Mouse (Mus musculus): ENCODE measurements around the gene Lgals4. TPM values are rescaled to one million over a fixed set of nuclear protein-coding genes. Genes with fewer than 3 reads are reported as not detected.

Gene Lgals4
- total and polyA plus RNA-seq, 3 experiments, result 2.1 to 5.1 TPM; not detected in 1

GRCm38 (mm10) chr7:28836936-28837335 is 3.3 kb downstream of the Lgals4 start:
- H3K4me1 ChIP-seq (ENCODE audit: control insufficient read depth in 1 of 2, insufficient read depth in 2 of 2, low read length in 2 of 2), result peaks cover under 1 to 5% of the 10 kb centered on the region in 2 experiments; a peak in 2 of 4 replicates
- no peaks in the 10 kb centered on the region for H3K79me2 ChIP-seq (ENCODE audit: control insufficient read depth, insufficient read depth, low read length, poor library complexity)
- no peak overlapping the region for H3K4me3 ChIP-seq (ENCODE audit: control insufficient read depth in 1 of 2, insufficient read depth in 1 of 2, low read depth in 2 of 2, low read length in 2 of 2)

GRCm38 (mm10) chr7:28838331-28838730 is 4.7 kb downstream of the Lgals4 start:
- no peak overlapping the region for H3K9ac ChIP-seq (ENCODE audit: control insufficient read depth, low read depth, low read length, poor library complexity, severe bottlenecking)
- H3K79me2 ChIP-seq (ENCODE audit: control insufficient read depth, insufficient read depth, low read length, poor library complexity), result no peaks in the 10 kb centered on the region
- H3K4me3 ChIP-seq (ENCODE audit: control insufficient read depth in 1 of 2, insufficient read depth in 1 of 2, low read depth in 2 of 2, low read length in 2 of 2), result no peak overlapping the region
- DNase-seq (ENCODE audit: low read depth, low spot score), result no peak
- no peaks in the 10 kb centered on the region for H3K36me3 ChIP-seq (ENCODE audit: control insufficient read depth in 1 of 2, insufficient read depth in 2 of 2, low read length in 2 of 2)
- TF ChIP-seq MYC (IDR thresholded peaks at IDR 0.05; ENCODE audit: low read depth, low read length) (no peak), SMC3 (IDR thresholded peaks at IDR 0.05; ENCODE audit: low read depth, low read length) (no peak), CHD1 (IDR thresholded peaks at IDR 0.05; ENCODE audit: low read depth, low read length) (no peak), GATA1 (IDR thresholded peaks at IDR 0.05; ENCODE audit: low read depth, low read length) (no peak), MAX (IDR thresholded peaks at IDR 0.05; ENCODE audit: low read length) (no peak), POLR2AphosphoS2 (IDR thresholded peaks at IDR 0.05; ENCODE audit: low read length) (no peak), KAT2A (conservative IDR thresholded peaks at IDR 0.05; ENCODE audit: low read depth, low read length) (no peak), MAFK (IDR thresholded peaks at IDR 0.05; ENCODE audit: borderline replicate concordance, low read depth, low read length) (no peak), ETS1 (IDR thresholded peaks at IDR 0.05; ENCODE audit: low read depth, low read length) (no peak), POLR2AphosphoS5 (IDR thresholded peaks at IDR 0.05; ENCODE audit: borderline replicate concordance, low read depth, low read length) (no peak), MYB (IDR thresholded peaks at IDR 0.05; ENCODE audit: low read depth, low read length) (no peak), EP300 (IDR thresholded peaks at IDR 0.05; ENCODE audit: low read depth in 1 of 2, low read length in 2 of 2) (no peak), MAZ (IDR thresholded peaks at IDR 0.05; ENCODE audit: low read depth, low read length) (no peak), TCF12 (IDR thresholded peaks at IDR 0.05; ENCODE audit: low read depth, low read length) (no peak), USF1 (IDR thresholded peaks at IDR 0.05; ENCODE audit: low read depth, low read length) (no peak), RAD21 (IDR thresholded peaks at IDR 0.05; ENCODE audit: low read depth, low read length) (no peak), NRF1 (IDR thresholded peaks at IDR 0.05; ENCODE audit: insufficient read depth, low read depth, low read length, poor library complexity, severe bottlenecking) (no peak), CHD2 (IDR thresholded peaks at IDR 0.05; ENCODE audit: low read length) (no peak), ZKSCAN1 (IDR thresholded peaks at IDR 0.05; ENCODE audit: low read depth, low read length) (no peak)
- H3K27me3 ChIP-seq (ENCODE audit: control insufficient read depth in 1 of 2, insufficient read depth in 2 of 2, low read length in 2 of 2), result no peaks in the 10 kb centered on the region
- H3K9me3 ChIP-seq (replicated peaks; ENCODE audit: insufficient read depth, low read length), result no peaks in the 10 kb centered on the region
- H3K27ac ChIP-seq (ENCODE audit: control insufficient read depth, low read depth, low read length), result no peak overlapping the region
- no peaks in the 10 kb centered on the region for H3K4me1 ChIP-seq (ENCODE audit: control insufficient read depth in 1 of 2, insufficient read depth in 2 of 2, low read length in 2 of 2)

More at GRCm38 (mm10) chr7:28836936-28837335, 3.3 kb downstream of the Lgals4 start:
- no peak overlapping the region for H3K27ac ChIP-seq (ENCODE audit: control insufficient read depth, low read depth, low read length)
- no peaks in the 10 kb centered on the region for H3K9me3 ChIP-seq (replicated peaks; ENCODE audit: insufficient read depth, low read length)
- TF ChIP-seq E2F4 (IDR thresholded peaks at IDR 0.05; ENCODE audit: borderline replicate concordance, low read depth, low read length) (no peak), MYB (IDR thresholded peaks at IDR 0.05; ENCODE audit: low read depth, low read length) (no peak), MEF2A (IDR thresholded peaks at IDR 0.05; ENCODE audit: extremely low read depth, insufficient replicate concordance, low read depth, low read length, poor library complexity, severe bottlenecking) (no peak), ZNF384 (IDR thresholded peaks at IDR 0.05; ENCODE audit: low read depth, low read length) (no peak), KAT2A (conservative IDR thresholded peaks at IDR 0.05; ENCODE audit: low read depth, low read length) (no peak), RAD21 (IDR thresholded peaks at IDR 0.05; ENCODE audit: low read depth, low read length) (no peak), MXI1 (IDR thresholded peaks at IDR 0.05; ENCODE audit: low read depth, low read length) (no peak), SIN3A (IDR thresholded peaks at IDR 0.05; ENCODE audit: low read length) (no peak), ZC3H11A (IDR thresholded peaks at IDR 0.05; ENCODE audit: low read depth, low read length) (no peak), POLR2AphosphoS5 (IDR thresholded peaks at IDR 0.05; ENCODE audit: borderline replicate concordance, low read depth, low read length) (no peak), USF2 (IDR thresholded peaks at IDR 0.05; ENCODE audit: borderline replicate concordance in 1 of 2, insufficient read depth in 1 of 2, low read depth in 1 of 2, low read length in 2 of 2) (no peak), CTCF (IDR thresholded peaks at IDR 0.05 in 2 of 3, conservative IDR thresholded peaks at IDR 0.05 in 1 of 3; ENCODE audit: control insufficient read depth in 1 of 3, insufficient read depth in 1 of 3, low read depth in 2 of 3, low read length in 3 of 3, poor library complexity in 1 of 3, severe bottlenecking in 1 of 3) (no peak), USF1 (IDR thresholded peaks at IDR 0.05; ENCODE audit: low read depth, low read length) (no peak), EP300 (IDR thresholded peaks at IDR 0.05; ENCODE audit: low read depth in 1 of 2, low read length in 2 of 2) (no peak), NRF1 (IDR thresholded peaks at IDR 0.05; ENCODE audit: insufficient read depth, low read depth, low read length, poor library complexity, severe bottlenecking) (no peak), JUND (IDR thresholded peaks at IDR 0.05; ENCODE audit: low read depth, low read length) (no peak), ZMIZ1 (IDR thresholded peaks at IDR 0.05; ENCODE audit: low read depth, low read length) (no peak), MYC (IDR thresholded peaks at IDR 0.05; ENCODE audit: low read depth, low read length) (no peak)
- H3K27me3 ChIP-seq (ENCODE audit: control insufficient read depth in 1 of 2, insufficient read depth in 2 of 2, low read length in 2 of 2), result no peaks in the 10 kb centered on the region
- no peak overlapping the region for H3K9ac ChIP-seq (ENCODE audit: control insufficient read depth, low read depth, low read length, poor library complexity, severe bottlenecking)
- peaks cover 0 to 3% of the 10 kb centered on the region in 2 experiments; a peak in 2 of 4 replicates for H3K36me3 ChIP-seq (ENCODE audit: control insufficient read depth in 1 of 2, insufficient read depth in 2 of 2, low read length in 2 of 2)
- DNase-seq (ENCODE audit: low read depth, low spot score), result no peak
